Mouse (Mus musculus) MEL (cell line): ENCODE data around the gene Abcc4. TPM values are rescaled to one million over a fixed set of nuclear protein-coding genes. Genes with fewer than 3 reads are reported as not detected.

Experiments used
- DNase-seq: peaks from one replicate; pipeline ENCODE4 v3.0.0; 2011; ENCODE audit warnings: low read depth, low spot score
- H3K27ac ChIP-seq: 2 replicates; pipeline ENCODE4 v1.5.1; 2012; ENCODE audit warnings: low read depth, mild to moderate bottlenecking, control low read depth, low read length, moderate library complexity; ENCODE audit not compliant: control insufficient read depth
- H3K27me3 ChIP-seq, 2 experiments: fragments of 150-350 bp in 1 of 2; sonication (generic) in 1 of 2; 2 replicates each; pipeline ENCODE4 v1.6.1; 2012; ENCODE audit warnings: low read length in 2 of 2, mild to moderate bottlenecking in 2 of 2, improper control_type of control experiment in 1 of 2, moderate library complexity in 1 of 2; ENCODE audit not compliant: insufficient read depth in 2 of 2, control insufficient read depth in 1 of 2
- H3K36me3 ChIP-seq, 2 experiments: 2 replicates each; pipeline ENCODE4 v1.6.1; 2012 to 2014; ENCODE audit warnings: low read length in 2 of 2, improper control_type of control experiment in 1 of 2, inconsistent platforms in 1 of 2, mild to moderate bottlenecking in 1 of 2; ENCODE audit not compliant: insufficient read depth in 2 of 2, control insufficient read depth in 1 of 2
- H3K4me1 ChIP-seq, 2 experiments: fragments of 150-350 bp in 1 of 2; sonication (generic) in 1 of 2; 2 replicates each; pipeline ENCODE4 v1.6.1; 2012; ENCODE audit warnings: low read length in 2 of 2, improper control_type of control experiment in 1 of 2, mild to moderate bottlenecking in 1 of 2; ENCODE audit not compliant: insufficient read depth in 2 of 2, control insufficient read depth in 1 of 2
- H3K4me3 ChIP-seq, 2 experiments: fragments of 150-350 bp in 1 of 2; sonication (generic) in 1 of 2; 2 replicates each; pipeline ENCODE4 v1.5.1; 2012; ENCODE audit warnings: low read depth in 2 of 2, low read length in 2 of 2, mild to moderate bottlenecking in 2 of 2, moderate library complexity in 2 of 2, control low read depth in 1 of 2, improper control_type of control experiment in 1 of 2; ENCODE audit not compliant: control insufficient read depth in 1 of 2, insufficient read depth in 1 of 2
- H3K79me2 ChIP-seq: 2 replicates; pipeline ENCODE4 v1.6.1; 2012; ENCODE audit warnings: mild to moderate bottlenecking, low read length, moderate library complexity; ENCODE audit not compliant: control insufficient read depth, poor library complexity, insufficient read depth
- H3K9ac ChIP-seq: 2 replicates; pipeline ENCODE4 v1.6.1; 2012; ENCODE audit warnings: low read depth, mild to moderate bottlenecking, control low read depth, low read length, moderate library complexity; ENCODE audit not compliant: control insufficient read depth, poor library complexity, severe bottlenecking
- H3K9me3 ChIP-seq: fragments of 150-350 bp; sonication (generic); replicated peaks from 2 replicates; pipeline ENCODE4 v1.6.1; 2012; ENCODE audit warnings: mild to moderate bottlenecking, low read length, improper control_type of control experiment, moderate library complexity; ENCODE audit not compliant: insufficient read depth
- CHD1 ChIP-seq: IDR thresholded peaks from 2 replicates; pipeline ENCODE4 v1.6.1; 2012; ENCODE audit warnings: low read depth, mild to moderate bottlenecking, inconsistent platforms, low read length, improper control_type of control experiment
- CHD2 ChIP-seq: IDR thresholded peaks from 2 replicates; pipeline ENCODE4 v1.6.1; 2011; ENCODE audit warnings: low read length, improper control_type of control experiment
- CTCF ChIP-seq, 3 experiments: IDR thresholded peaks in 2 of 3; conservative IDR thresholded peaks in 1 of 3; 2 replicates each; pipeline ENCODE4 v1.5.1; 2011 to 2012; ENCODE audit warnings: low read length in 3 of 3, low read depth in 2 of 3, mild to moderate bottlenecking in 2 of 3, improper control_type of control experiment in 1 of 3, inconsistent platforms in 1 of 3, mixed read lengths in 1 of 3, moderate library complexity in 1 of 3; ENCODE audit not compliant: control insufficient read depth in 1 of 3, insufficient read depth in 1 of 3, poor library complexity in 1 of 3, severe bottlenecking in 1 of 3
- ELF1 ChIP-seq: IDR thresholded peaks from 2 replicates; pipeline ENCODE4 v1.6.1; 2014; ENCODE audit warnings: low read depth, mild to moderate bottlenecking, inconsistent platforms, low read length, improper control_type of control experiment, moderate library complexity
- HCFC1 ChIP-seq: IDR thresholded peaks from 2 replicates; pipeline ENCODE4 v1.6.1; 2012; ENCODE audit warnings: low read depth, mild to moderate bottlenecking, inconsistent platforms, low read length, improper control_type of control experiment, moderate library complexity
- KAT2A ChIP-seq: conservative IDR thresholded peaks from 2 replicates; pipeline ENCODE4 v1.6.1; 2012; ENCODE audit warnings: low read depth, low read length, improper control_type of control experiment, inconsistent platforms
- MAFK ChIP-seq: IDR thresholded peaks from 2 replicates; pipeline ENCODE4 v1.6.1; 2011; ENCODE audit warnings: low read depth, mild to moderate bottlenecking, low read length, improper control_type of control experiment, borderline replicate concordance
- MAX ChIP-seq: IDR thresholded peaks from 2 replicates; pipeline ENCODE4 v1.6.1; 2011; ENCODE audit warnings: low read length, improper control_type of control experiment
- MEF2A ChIP-seq: IDR thresholded peaks from 2 replicates; pipeline ENCODE4 v1.6.1; 2014; ENCODE audit warnings: low read depth, mild to moderate bottlenecking, inconsistent platforms, low read length, improper control_type of control experiment; ENCODE audit not compliant: poor library complexity, insufficient replicate concordance, severe bottlenecking; ENCODE audit errors: extremely low read depth
- MYB ChIP-seq: IDR thresholded peaks from 2 replicates; pipeline ENCODE4 v1.6.1; 2011; ENCODE audit warnings: mild to moderate bottlenecking, low read depth, low read length, improper control_type of control experiment
- MYC ChIP-seq: IDR thresholded peaks from 2 replicates; pipeline ENCODE4 v1.6.1; 2011; ENCODE audit warnings: low read depth, mild to moderate bottlenecking, low read length, improper control_type of control experiment, moderate library complexity
- NELFE ChIP-seq: IDR thresholded peaks from 2 replicates; pipeline ENCODE4 v1.6.1; 2011; ENCODE audit warnings: low read depth, low read length, improper control_type of control experiment
- RAD21 ChIP-seq: IDR thresholded peaks from 2 replicates; pipeline ENCODE4 v1.6.1; 2011; ENCODE audit warnings: mild to moderate bottlenecking, low read depth, low read length, improper control_type of control experiment
- SMC3 ChIP-seq: IDR thresholded peaks from 2 replicates; pipeline ENCODE4 v1.6.1; 2011; ENCODE audit warnings: low read depth, low read length, improper control_type of control experiment
- TAL1 ChIP-seq: IDR thresholded peaks from 2 replicates; pipeline ENCODE4 v1.6.1; 2012; ENCODE audit warnings: mild to moderate bottlenecking, inconsistent platforms, low read length, moderate library complexity, mixed read lengths
- ZC3H11A ChIP-seq: IDR thresholded peaks from 2 replicates; pipeline ENCODE4 v1.6.1; 2012; ENCODE audit warnings: low read depth, mild to moderate bottlenecking, inconsistent platforms, low read length, improper control_type of control experiment
- polyA plus RNA-seq, 2 experiments: library from polyadenylated mRNA; stranded (reverse) in 1 of 2; unstranded in 1 of 2; fragments of >175 nt in 1 of 2; fragments of >200 nt in 1 of 2; gene quantifications; 2 replicates each; pipeline versions ENCODE4 v1.2.1 to v1.2.4; 2012; ENCODE audit warnings: low replicate concordance in 2 of 2, low read depth in 1 of 2; ENCODE audit not compliant: insufficient read length in 2 of 2, insufficient read depth in 1 of 2, missing spikeins in 1 of 2
- total RNA-seq: library from RNA; depleted of rRNA; stranded (reverse); fragments of 300-350 nt; gene quantifications from 2 replicates; pipeline ENCODE4 v1.2.3, GENCODE M21; 2012

The Abcc4 gene
- total and polyA plus RNA-seq, 3 experiments = 7.1 to 8.4 TPM; not detected in 1

GRCm38 (mm10) chr14:118620773-118621448, 85.1 kb downstream of the Abcc4 start:
- Histone ChIP-seq H3K4me1 (no peaks in the 10 kb centered on the region), H3K36me3 (no peaks in the 10 kb centered on the region), H3K27me3 (no peaks in the 10 kb centered on the region), H3K79me2 (no peaks in the 10 kb centered on the region), H3K9ac (no peak overlapping the region), H3K27ac (no peak overlapping the region), H3K4me3 (no peak overlapping the region), H3K9me3 (no peaks in the 10 kb centered on the region)
- DNase-seq = no peak
- no peak for TF ChIP-seq MYC
- no peak for TF ChIP-seq MEF2A
- no peak for TF ChIP-seq NELFE
- no peak for TF ChIP-seq KAT2A
- no peak for TF ChIP-seq CHD1
- TF ChIP-seq MYB = no peak
- no peak for TF ChIP-seq TAL1
- no peak for TF ChIP-seq MAX

- no peaks in the 10 kb centered on the region for H3K36me3 ChIP-seq
- no peaks in the 10 kb centered on the region for H3K27me3 ChIP-seq
- H3K9me3 ChIP-seq = no peaks in the 10 kb centered on the region
- no peaks in the 10 kb centered on the region for H3K4me1 ChIP-seq
- no peaks in the 10 kb centered on the region for H3K79me2 ChIP-seq
- peak; percentile 26 for DNase-seq
- H3K9ac ChIP-seq = no peak overlapping the region
- no peak overlapping the region for H3K27ac ChIP-seq
- no peak for TF ChIP-seq CHD1
- TF ChIP-seq ELF1 = no peak
- peak; percentile 65 for TF ChIP-seq SMC3
- TF ChIP-seq MAFK = no peak
- peak; percentile 67 for TF ChIP-seq ZC3H11A
- TF ChIP-seq MYC = no peak
- no peak for TF ChIP-seq CHD2
- TF ChIP-seq RAD21 = peak; percentile 67
- no peak for TF ChIP-seq HCFC1
- peak in 2 of 3 experiments; percentile 39 to 56; a peak in 3 of 6 replicates for TF ChIP-seq CTCF (IDR thresholded peaks at IDR 0.05 in 2 of 3, conservative IDR thresholded peaks at IDR 0.05 in 1 of 3; ENCODE audit: control insufficient read depth in 1 of 3, insufficient read depth in 1 of 3, low read depth in 2 of 3, low read length in 3 of 3, poor library complexity in 1 of 3, severe bottlenecking in 1 of 3)
- H3K4me3 ChIP-seq = no peak overlapping the region
These were observed 89.2 kb downstream of the Abcc4 start for GRCm38 (mm10) chr14:118616698-118617311.
